Comparison of ENCODE assay signal across 8 mouse cellular contexts in genomic region chr13:39823346-39823954, GRCm38 (mm10).
A peak's percentile ranks its signal among the peaks of the same experiment; 100 is the strongest.
DNase-seq lines count a peak whose midpoint lies in the region; ATAC-seq and TF ChIP-seq lines count a peak whose summit lies in the region.

No protein-coding gene starts in this region.

- no peaks in the 10 kb centered on the region for H3K36me3 ChIP-seq in heart, embryonic 14.5 days (ENCODE audit: control insufficient read depth, insufficient read depth, low read length)
- H3K36me3 ChIP-seq in ES-E14 (ENCODE audit: control insufficient read depth, insufficient read depth, low read length, poor library complexity, severe bottlenecking) = no peaks in the 10 kb centered on the region
- no peaks in the 10 kb centered on the region for H3K36me3 ChIP-seq in intestine, embryonic 15.5 days

- H3K9ac ChIP-seq in heart, embryonic 14.5 days (ENCODE audit: low read length) = peak overlapping the region; percentile 57
- no peak overlapping the region for H3K9ac ChIP-seq in ES-E14 (ENCODE audit: insufficient read depth, low read depth, low read length, poor library complexity, severe bottlenecking)
- no peak overlapping the region for H3K9ac ChIP-seq in intestine, embryonic 15.5 days

- H3K4me2 ChIP-seq in heart, embryonic 14.5 days (ENCODE audit: low read length) = peak overlapping the region; percentile 83
- peak overlapping the region; percentile 57 for H3K4me2 ChIP-seq in intestine, embryonic 15.5 days (replicated peaks)

- intact Hi-C loops in heart, postnatal 25 days (cut with DNase I) = no loop called here

- H3K4me1 ChIP-seq in heart, embryonic 14.5 days (ENCODE audit: control insufficient read depth in 2 of 2, insufficient read depth in 2 of 2, low read length in 2 of 2) = peaks cover 16 to 21% of the 10 kb centered on the region in 2 experiments
- peaks cover 3 to 6% of the 10 kb centered on the region in 2 experiments; a peak in 1 of 4 replicates for H3K4me1 ChIP-seq in ES-E14 (ENCODE audit: control insufficient read depth in 2 of 2, insufficient read depth in 2 of 2, low read length in 2 of 2, poor library complexity in 1 of 2)
- peaks cover 9% of the 10 kb centered on the region; the same call in 1 of the 2 replicates for H3K4me1 ChIP-seq in intestine, embryonic 15.5 days (replicated peaks)

- WGBS in heart, embryonic 14.5 days = 3% methylated on average over 15 of the region's 15 CpGs
- 25% methylated on average over 15 of the region's 15 CpGs for WGBS in intestine, embryonic 15.5 days

- no peak for DNase-seq in heart, postnatal 25 days (ENCODE audit: low spot score)
- DNase-seq in ES-E14 (ENCODE audit: low read depth, low spot score) = no peak
- peak; percentile 50 to 51 for DNase-seq in cerebellum, postnatal 36 days
- DNase-seq in adipocyte (ENCODE audit: low spot score) = no peak
- no peak for DNase-seq in yolk sac, embryonic 10.5 days (ENCODE audit: low spot score)
- DNase-seq in lung, adult 18-20 months = no peak

- H3K27me3 ChIP-seq in heart, embryonic 14.5 days (ENCODE audit: control insufficient read depth, insufficient read depth, low read length) = no peaks in the 10 kb centered on the region
- no peaks in the 10 kb centered on the region for H3K27me3 ChIP-seq in intestine, embryonic 15.5 days (replicated peaks)

- 0 out of 2 replicates have a peak, but pooled peaks have one; percentile 39 for ATAC-seq in heart, embryonic 14.5 days (ENCODE audit: insufficient number of reproducible peaks, insufficient read depth, low FRiP score, low read depth)
- no peak for ATAC-seq in intestine, embryonic 15.5 days

- no peaks in the 10 kb centered on the region for H3K9me3 ChIP-seq in heart, embryonic 14.5 days (ENCODE audit: control insufficient read depth, low read length)
- H3K9me3 ChIP-seq in ES-E14 (ENCODE audit: control insufficient read depth, insufficient read depth, low read depth, low read length) = no peaks in the 10 kb centered on the region
- no peaks in the 10 kb centered on the region for H3K9me3 ChIP-seq in intestine, embryonic 15.5 days

- peak overlapping the region in 1 of 2 experiments; percentile 17; a peak in 1 of 4 replicates for H3K27ac ChIP-seq in heart, embryonic 14.5 days (replicated peaks in 1 of 2; ENCODE audit: control insufficient read depth in 1 of 2, insufficient read depth in 1 of 2, low read depth in 2 of 2, low read length in 2 of 2)
- H3K27ac ChIP-seq in ES-E14 (ENCODE audit: insufficient read depth, low read depth, low read length, poor library complexity, severe bottlenecking) = no peak overlapping the region
- no peak overlapping the region for H3K27ac ChIP-seq in intestine, embryonic 15.5 days

- in situ Hi-C loops in ES-E14 (cut with MboI; ENCODE audit: low sequenced_read_pairs in 2 of 2, unreplicated experiment in 2 of 2) = no loop called here

- H3K4me3 ChIP-seq in heart, embryonic 14.5 days (ENCODE audit: control insufficient read depth in 1 of 2, insufficient read depth in 1 of 2, low read depth in 1 of 2, low read length in 2 of 2) = peak overlapping the region; percentile 40
- H3K4me3 ChIP-seq in ES-E14 (ENCODE audit: insufficient read depth in 1 of 2, low read depth in 1 of 2, low read length in 2 of 2, poor library complexity in 1 of 2, severe bottlenecking in 1 of 2) = peak overlapping the region; percentile 27 to 47
- no peak overlapping the region for H3K4me3 ChIP-seq in intestine, embryonic 15.5 days (replicated peaks)

TF ChIP-seq in ES-E14, 5 proteins besides CTCF, POLR2A, EP300 and RAD21:
- no peak for TF ChIP-seq ZNF384 (IDR thresholded peaks at IDR 0.05; ENCODE audit: low read depth, low read length)
- no peak for TF ChIP-seq MAFK (IDR thresholded peaks at IDR 0.05; ENCODE audit: insufficient read depth, low read depth, low read length)
- no peak for TF ChIP-seq HCFC1 (IDR thresholded peaks at IDR 0.05; ENCODE audit: borderline replicate concordance, insufficient read depth, low read length)
- no peak for TF ChIP-seq ZC3H11A (IDR thresholded peaks at IDR 0.05; ENCODE audit: borderline replicate concordance, low read depth, low read length)
- TF ChIP-seq CHD2 (IDR thresholded peaks at IDR 0.05; ENCODE audit: low read depth, low read length) = no peak

Comparison
In these comparisons a context has a peak if more than half of its experiments do, and no peak if none do; other contexts are left out.
1. DNase-seq: peak in cerebellum, postnatal 36 days (2 of 2); none in heart, postnatal 25 days (single experiment), ES-E14 (single experiment), adipocyte (single experiment), yolk sac, embryonic 10.5 days (single experiment) and lung, adult 18-20 months (0 of 2).